Mouse (Mus musculus): ENCODE measurements around the gene Haus3.

The Haus3 gene

DNA sequence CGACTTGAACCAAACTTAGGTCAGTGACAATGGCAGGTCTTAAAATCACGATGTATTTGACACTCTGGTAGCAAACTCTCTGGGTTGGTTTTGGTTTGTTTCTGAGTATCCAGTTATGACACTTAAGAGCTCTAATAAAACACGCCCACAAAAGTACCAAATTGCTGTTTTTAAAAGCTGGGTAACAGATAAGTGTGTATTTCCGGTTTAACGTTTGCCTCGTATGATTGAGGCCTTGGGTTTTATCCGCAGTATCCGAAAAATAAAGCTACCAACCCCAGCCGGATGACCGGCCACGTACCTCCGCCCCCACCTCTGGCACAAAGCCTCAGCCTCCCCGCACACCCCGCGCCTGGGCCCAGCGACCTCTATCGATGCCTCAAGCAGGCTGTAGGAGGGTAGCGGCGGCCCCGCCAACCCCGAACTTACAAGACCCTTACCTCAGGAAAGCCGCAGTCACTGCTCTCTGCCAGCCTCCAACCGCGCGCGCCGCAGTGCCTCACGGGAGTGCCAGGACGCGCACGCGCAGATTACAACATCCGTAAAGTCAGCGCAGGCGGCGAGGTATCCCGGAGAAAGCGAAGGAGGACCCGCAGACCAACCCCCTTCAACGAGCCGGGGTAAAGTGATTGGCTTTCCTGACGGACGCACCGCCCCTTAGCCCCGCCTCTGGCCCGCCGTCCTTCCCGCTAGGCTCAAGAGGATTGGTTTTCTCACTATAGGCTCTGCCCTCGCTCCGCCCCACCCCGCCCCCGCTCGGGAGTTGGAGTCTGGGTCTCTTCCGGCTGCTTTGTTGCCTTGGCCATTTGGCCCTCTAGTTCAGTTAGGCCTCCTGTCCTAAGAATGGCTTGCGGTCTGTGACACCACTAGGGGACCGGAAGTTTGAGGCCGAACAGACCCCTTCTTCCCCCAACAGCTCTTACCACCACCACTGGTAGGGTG is at the start of gene Haus3, which contains the start of gene Poln:
Haus3 (minus strand) TSS at position 578 of the 942 bp plus-strand sequence.
Poln (minus strand) TSS at position 499 of the 942 bp plus-strand sequence.
- peak; percentile 99 to 100 for DNase-seq

DNA sequence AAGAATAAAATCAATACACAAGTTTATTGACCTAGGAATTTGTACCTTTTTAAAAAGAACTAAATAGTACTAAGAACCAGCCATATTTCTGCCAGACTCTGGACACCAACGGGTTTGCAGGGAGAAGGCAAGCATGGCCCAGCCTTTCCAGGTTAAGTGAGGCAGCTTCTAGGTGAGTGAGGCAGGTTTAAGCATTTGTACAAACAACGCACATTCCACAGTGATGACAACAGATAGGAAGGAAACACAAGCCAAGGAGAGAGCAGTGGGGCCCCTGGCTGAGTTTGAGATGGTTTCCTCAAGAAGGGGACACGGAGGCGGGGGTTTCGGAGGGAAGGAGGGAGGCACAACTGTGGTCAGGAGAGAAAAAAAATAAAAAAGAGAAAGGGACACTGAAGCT is 49.3 kb upstream of the Haus3 start:
- no peak for DNase-seq

DNA sequence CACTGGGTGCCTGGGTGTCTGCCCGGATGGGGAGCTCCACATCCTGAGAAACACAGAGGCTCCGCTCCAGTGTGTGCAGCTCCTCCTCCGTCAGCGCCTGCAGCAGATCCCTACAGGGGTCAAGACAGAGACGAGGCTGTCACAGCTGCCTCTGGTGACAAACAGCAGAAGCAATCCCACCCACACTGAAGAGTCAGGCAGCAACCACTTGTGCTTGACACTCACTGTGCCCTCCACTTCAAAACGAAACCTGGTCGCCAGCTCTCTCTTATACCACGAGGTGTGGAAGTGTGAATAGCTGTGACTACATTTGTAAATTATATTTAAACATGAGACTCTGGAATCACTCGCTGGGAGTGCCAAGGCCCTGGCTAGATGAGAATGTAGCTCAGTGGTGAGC is 48.4 kb upstream of the Haus3 start:
- DNase-seq = no peak

DNA sequence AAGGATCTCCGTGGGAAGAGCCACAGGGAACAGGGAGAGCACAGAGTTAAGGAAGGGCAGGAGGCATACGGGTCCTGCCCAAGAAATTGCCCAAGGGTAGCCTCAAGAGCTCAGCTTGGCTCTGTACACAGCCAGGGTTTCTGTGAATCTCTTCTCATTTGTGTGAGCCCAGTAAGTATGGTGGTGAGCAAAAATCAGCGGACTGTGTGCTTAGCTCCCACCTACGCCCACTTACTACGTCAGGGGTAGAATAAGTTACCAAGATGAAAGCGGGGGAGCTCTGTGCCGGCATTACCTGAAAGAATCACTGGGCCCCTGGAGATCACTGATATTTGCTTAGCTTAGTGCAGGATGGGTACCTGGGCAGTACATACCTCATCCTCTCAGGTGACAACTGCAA is 46.7 kb upstream of the Haus3 start:
- DNase-seq = no peak

DNA sequence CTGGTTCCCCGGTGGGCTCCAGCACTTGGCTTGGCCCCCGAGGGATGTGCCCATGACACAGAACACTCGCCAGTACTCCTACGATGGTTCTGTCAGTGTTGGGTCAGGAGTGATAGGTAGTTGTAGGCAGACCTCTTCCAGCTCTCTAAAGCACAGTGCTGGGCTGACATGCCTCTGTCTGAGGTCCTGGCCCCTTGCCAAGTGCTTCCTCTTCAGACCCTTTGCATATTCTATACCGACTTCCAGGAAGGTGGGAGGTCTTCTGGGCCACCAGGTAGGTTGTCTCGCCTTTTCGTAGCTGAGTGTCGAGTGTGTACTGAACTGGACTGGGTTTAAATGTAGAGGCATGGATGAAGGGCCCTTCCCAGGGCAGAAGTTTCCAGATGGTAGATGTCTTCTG is 44.3 kb upstream of the Haus3 start:
- DNase-seq = peak; percentile 56 to 58

DNA sequence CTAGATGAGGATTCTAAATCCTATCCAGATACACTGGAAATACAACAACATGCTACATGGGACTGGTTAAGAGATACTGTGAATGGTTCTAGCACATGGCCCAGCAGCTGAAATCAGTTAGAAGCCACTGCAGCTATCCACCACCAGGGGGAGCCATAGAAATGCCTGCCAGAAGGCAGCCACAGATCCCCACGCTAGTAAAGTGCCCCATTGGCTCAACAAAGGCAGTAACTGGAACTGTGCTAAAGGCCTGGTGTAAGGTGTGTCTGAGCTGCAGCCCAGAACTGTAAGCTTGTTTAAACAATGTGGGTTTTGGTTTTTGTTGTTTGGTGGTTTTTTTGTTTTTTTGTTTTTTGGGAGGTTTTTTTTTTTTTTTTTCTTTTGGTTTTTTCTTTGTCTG is 41.0 kb upstream of the Haus3 start:
- peak; percentile 90 to 92 for DNase-seq

DNA sequence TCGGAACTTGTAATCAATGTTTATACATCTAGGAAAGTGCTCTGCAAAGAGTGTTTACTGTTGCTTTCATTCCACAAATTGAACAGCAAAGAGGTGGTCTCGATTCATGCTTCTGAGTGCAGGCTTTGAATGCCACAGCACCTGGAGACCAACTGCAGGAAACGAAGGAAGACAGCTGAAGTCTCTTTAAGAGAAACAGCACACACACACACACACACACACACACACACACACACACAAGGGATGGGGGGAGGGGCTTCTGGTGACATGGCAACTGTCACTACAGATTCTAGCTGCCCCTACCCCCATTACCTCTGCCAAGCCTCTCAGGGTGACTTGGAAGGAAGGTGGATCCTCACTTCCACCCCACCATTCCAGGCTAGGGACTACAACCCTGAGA is 38.2 kb upstream of the Haus3 start:
- DNase-seq = peak in 1 of 2 experiments; percentile 45

DNA sequence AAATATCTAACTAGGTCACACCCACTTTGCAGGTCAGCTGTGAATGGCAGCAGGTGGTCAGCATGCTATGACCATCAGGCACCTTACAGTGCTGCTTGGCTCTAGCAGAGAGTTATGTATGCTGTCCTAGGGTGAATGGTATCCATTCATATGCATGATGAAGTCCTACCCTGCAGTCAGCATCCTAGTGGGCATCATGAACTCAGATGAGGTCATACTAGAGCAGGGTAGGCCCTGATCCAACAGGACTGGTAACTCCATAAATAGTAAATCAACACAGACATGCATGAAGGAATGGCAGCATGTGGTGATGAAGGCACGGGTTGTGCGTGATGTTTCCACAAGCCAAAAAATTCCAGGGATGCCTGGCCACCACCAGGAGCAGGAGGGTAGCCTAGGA is 36.5 kb upstream of the Haus3 start:
- peak; percentile 63 to 68 for DNase-seq

DNA sequence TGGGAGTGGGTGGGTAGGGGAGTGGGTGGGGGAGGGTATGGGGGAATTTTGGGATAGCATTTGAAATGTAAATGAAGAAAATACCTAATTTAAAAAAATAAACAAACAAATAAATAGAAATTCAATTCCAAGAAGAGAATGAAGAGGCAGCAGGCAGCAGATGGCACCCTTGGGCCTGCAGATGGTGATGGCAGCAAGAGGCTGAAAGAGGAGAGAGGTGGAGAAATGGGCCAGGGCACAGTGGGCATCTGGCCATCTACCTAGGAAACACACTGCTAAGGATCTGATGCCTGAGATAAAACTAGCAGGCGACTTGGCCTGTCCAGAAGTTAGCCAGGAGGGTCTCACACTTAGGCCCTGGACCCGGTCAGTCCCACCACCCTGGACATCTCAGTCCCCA is 35.6 kb upstream of the Haus3 start:
- peak; percentile 92 to 94 for DNase-seq

DNA sequence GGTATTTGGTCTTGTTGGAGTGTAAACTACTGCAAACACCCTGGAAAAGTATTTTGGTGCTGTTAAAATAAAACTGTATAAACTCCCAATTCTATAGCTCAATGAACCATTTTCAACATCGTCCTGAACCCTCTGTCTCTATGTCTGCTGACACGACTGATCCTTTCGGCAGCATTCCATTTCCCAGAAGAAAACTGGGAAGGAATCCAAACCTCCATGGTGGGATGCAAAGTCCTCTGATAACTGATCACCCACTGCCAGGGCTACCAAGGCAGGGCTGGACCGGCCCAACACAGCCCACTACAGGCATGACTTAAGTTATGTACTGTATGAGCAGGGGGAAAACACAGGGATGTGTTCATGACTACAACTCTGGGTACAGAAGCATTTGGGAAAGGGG is 32.7 kb upstream of the Haus3 start:
- peak; percentile 60 to 63 for DNase-seq

DNA sequence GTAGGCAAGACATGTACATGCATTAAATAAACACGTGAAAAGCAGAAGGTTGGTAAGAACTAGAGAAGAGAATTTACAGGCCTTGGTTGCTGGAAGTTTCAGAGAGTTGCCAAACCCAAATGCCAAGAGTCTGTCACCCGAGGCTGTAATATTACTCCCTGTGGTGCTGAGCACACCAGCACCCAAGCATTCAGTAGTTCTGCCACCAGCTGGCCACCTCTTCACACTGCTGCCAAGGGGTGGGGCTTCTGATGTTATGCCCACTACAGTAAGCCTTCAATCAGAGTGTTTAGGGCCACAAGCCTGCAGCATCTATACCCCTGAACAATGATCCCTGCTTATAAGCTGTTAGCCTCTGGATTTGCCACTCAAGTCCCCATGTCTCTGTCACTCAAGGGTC is 32.1 kb upstream of the Haus3 start:
- peak; percentile 54 to 63 for DNase-seq

DNA sequence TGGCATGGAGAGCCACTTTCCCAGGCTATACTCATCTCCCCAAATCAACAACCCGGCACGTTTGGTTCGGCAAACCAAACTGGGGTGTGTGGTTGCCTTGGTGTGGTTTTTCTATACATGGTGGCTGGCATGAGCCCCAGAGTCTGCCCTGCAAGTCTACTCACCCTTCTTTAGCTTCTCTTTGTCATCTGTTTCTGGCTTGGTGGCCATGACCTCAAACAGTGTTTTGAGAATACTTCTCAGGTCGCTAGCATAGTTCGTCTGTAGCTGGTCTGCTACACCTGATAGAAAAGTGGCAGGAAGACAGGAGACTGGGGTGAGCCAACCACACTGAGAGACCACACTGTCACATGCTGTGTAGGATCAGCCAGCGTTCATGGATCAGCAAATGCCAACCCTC is 29.3 kb upstream of the Haus3 start:
- no peak for DNase-seq

DNA sequence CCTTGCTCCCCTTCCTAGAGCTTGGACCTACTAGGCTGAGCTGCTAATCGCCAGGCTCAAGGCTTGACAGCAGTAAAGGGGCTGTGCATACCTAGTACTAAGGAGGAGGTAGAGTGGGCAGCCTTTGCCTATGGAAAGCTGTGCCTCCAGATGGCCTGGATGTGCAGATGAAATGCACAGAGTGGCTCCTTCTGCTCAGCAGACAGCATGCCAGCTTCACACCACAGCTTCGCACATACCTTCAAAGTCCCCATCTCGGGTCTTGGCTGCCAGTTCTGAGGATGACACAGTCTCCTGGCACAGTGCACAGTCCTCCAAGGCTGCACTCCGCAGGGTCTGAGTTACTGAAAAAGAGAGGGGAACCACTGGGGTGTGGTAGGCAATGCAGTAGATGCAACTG is 27.9 kb upstream of the Haus3 start:
- DNase-seq = peak; percentile 78 to 86

DNA sequence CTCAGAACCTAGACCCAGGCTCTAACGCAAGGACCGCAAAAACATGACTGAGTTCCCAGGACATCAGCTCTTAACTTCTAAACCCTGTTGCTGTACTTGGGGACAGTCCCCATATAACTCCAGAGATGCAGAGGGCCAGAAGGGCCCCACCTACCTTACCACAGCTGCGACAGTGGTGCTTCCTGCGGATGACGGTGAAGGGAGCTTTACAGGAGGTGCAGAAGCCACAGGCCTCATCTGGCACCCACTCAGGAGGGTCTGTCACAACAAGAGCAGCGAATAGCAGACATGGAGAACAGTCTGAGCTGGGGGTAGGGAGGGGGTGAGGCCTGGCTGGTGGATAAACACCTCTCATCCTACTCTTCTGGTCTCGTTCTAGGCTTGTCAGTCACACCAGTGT is 27.1 kb upstream of the Haus3 start:
- DNase-seq = no peak

DNA sequence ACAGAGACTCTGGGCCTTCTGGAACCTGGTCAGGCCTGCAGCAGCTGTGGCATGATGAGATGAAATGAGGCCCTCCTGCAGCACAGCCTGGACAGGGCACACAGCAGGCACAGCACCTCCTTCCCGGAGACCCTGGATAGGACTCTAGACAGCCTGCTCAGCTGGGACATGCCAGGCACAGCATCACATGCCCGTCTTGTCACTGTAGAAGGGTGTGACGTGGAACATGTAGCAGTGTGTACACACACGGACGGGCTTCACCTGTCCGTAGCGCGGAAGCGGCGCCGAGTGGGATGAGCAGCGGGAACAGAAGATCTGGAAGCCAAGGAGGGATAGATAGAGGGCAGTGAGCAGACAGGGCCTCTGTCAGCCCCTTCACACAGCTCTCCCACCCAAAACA is 26.5 kb upstream of the Haus3 start:
- no peak for DNase-seq

DNA sequence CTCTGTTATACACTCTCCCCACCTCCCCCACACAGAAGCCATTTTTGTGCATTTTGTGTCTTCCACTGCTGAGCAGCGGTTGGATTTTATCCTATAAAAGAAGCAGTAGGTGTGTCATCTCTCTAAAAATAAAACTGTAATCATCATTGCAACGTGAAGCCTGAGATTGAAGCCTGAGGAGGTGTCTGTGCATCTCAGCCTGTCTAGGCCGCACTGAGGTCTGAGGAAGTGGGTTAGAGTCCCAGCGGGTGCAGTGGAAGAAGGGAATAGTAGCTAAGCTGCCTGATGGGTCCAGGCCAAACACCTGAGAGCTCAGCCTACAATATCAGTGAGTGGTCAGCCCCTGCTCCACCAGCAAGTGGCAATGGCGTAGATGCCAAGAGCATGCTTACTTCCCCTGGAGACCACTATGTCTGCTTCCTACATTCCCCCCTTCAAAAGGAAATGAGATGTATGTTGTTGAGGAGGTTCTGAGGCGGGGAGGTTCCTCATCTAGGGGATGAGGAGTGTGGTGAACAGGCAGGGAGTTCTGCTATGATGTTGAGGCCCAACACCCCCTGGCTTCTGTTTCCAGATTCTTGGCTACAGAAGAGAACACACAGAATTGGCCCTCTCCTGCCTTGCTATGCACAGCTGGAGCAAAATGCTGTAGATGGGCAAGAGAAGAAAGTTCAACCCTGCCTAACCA is 25.8 kb upstream of the Haus3 start:
- DNase-seq = no peak

DNA sequence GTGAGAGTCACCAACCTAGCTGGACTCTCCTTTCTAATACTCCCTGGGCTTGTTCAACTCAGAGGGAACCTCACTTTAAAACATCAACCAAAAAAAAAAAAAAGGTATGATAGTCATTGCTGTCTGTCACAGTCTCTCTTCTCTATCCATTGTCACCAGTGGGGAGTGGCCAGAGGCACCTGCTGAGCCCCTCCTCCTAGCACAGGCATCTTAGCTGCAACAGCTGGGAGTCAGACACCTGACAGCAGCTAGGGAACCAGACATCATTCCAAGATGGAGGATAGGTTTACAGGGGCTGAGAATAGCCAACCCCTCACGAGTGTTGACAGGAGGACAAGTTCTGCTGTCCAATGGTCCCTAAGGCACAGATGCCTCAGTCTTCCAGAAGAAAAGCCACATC is 25.1 kb upstream of the Haus3 start:
- no peak for DNase-seq

DNA sequence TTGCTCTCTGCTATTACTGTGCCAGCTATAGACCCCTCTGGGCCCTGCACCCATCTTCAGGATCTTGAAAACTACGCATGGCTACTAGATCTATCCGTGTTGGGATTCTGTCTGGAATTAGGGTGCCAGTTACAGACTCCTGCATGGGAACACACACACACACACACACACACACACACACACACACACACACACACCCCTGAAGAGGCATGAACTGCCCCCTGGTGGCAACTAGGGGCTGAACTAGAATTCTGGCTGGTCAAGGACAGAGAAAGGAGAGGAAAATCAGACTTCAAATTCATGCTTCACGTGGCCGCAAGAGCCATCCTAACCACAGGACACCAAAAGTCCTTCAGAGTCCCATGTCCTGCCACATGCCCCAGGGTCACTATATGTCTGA is 22.5 kb upstream of the Haus3 start:
- peak; percentile 48 to 55 for DNase-seq

DNA sequence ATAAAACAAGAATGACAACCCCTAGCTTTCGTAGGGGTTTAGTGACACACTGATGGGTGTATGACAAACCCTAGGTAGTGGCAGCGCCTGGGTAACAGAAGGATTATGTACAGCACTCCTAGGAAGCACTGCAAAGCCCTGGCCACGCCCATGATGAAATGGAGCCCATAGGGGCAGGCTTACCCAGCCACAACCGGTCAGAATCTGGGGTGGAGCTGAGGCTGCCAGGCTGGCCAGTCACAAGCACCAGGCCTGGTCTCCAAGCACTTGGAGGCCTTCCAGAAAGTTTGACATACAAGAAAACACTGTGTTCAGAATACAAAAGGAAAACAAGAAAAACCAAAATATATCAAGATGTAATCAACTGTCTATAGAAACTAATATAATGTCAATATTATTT is 21.7 kb upstream of the Haus3 start:
- DNase-seq = peak; percentile 64 to 67

DNA sequence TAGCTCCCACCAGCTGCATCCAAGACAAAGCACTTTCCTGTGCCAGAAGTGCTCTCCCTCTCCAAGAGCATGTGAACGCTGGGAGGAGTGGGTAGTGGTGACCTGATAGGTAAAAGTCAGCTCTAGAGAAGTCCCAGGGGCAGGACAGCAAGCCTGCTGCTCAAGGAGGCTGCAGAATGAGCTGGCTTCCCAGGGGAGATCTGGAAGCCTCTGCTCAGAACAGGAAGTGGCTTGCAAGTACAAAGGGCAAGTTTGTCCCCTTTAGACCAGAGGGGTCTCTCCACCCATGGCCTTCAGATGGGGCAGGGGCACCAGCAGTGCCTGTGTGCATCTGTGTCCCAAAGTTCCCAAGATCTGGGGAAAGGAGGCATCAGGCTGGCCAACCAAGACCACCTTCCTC is 20.2 kb upstream of the Haus3 start:
- DNase-seq = no peak

DNA sequence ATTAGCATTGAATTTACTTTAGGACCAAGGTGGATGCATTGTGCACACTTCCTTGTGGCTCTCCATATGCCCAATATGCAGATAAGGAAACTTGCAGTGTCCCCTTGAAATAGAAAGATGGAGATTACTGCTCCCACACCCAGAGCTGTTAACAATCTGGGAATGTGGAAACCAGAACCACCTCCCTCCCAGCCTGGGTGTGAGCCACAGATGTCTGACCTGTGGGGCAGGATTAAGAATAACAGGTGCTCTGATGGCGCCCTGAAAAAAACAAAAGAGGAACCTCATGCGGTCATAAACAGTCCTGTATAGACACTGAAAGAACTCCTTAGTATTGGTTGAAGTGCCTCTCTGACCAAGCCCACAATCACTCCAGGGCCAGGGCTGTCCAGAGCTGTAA is 19.5 kb upstream of the Haus3 start:
- DNase-seq = no peak

DNA sequence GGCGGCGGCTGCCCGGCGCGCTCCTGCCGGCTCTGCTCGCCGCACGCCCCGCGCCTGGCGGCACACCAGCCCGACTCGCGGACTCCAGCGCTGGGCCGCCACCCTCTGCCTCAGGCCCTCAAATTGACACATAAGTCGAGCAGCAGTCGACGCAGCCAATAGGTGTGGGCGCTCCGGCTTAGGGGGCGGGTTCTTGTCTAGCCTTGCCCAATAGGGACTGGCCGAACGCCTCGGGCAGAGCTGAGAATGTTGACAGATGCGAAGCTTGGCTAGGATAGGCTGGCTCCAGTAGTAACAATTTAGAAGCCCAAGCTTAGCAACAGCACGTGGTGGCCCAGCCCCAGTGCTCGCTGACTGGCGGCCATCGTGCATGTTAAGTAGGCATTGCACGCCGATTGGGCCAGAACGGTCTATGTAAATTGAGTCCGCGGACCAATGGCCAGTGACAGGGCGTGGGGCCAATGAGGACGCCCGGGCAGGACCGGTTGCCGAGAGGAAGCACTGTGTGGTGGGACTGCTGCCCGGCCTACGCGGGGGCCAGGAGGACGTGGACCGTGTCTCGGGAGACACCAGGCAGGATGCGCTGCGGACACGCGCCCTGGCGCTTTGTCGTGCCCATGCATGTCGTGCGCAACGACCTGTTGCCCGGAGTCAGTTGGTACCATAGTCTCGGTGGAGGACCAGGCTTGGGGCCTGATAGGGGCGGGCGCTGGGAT is 18.4 kb upstream of the Haus3 start, which contains the start of gene Mxd4:
Mxd4 (minus strand) TSS at position 120 of the 716 bp plus-strand sequence.
- peak; percentile 99 to 100 for DNase-seq

DNA sequence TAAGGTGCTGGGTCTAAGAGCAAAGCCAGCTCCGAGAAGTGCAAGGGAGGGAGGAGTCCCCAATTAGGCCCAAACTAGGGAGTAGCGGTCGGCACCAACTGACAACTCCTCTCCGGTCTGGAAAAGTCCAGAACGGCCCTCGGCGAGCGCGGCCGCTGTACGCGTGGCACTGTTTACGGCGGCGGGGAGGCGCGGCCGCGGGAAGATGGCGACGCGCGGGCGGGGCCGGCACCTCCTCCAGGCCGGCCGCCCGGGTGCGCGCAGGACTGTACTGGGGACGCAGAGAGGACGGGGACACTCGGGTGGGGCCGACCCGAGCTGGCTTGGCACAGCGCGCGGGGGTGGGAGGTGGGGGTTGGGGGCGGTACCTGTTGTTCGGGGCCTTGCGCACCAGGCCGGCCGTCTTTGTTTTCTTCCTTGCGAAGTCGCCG is 17.6 kb upstream of the Haus3 start:
- DNase-seq = peak; percentile 73
